Mouse (Mus musculus) spleen, adult 2 months (tissue): ENCODE results near the gene Macrod2.

Source experiments
- CTCF ChIP-seq: fragments of 200-500 bp; IDR thresholded peaks from 2 replicates; pipeline ENCODE4 v1.5.1; 2011; ENCODE audit warnings: mild to moderate bottlenecking, inconsistent platforms; ENCODE audit not compliant: insufficient read depth, insufficient read length, insufficient replicate concordance; ENCODE audit errors: extremely low read depth
- POLR2A ChIP-seq: fragments of 200-500 bp; IDR thresholded peaks from 2 replicates; pipeline ENCODE4 v1.6.1; 2011; ENCODE audit warnings: low read depth, low read length, inconsistent platforms

- no peak for TF ChIP-seq CTCF
- TF ChIP-seq POLR2A: no peak
Observed at GRCm38 (mm10) chr2:140865636-140866035, 470.5 kb downstream of the Macrod2 start.
